Mouse (Mus musculus): ENCODE measurements at regions not wholly inside any gene's neighbourhood (a gene's known extent, or its start where the extent isn't known, plus 50 kb on each side); places are given as distances from the start of the nearest gene placed in this dataset.

GRCm38 (mm10) chr13:99041256-99041655 lies 56.9 kb upstream of the 1700024P04Rik start:
- TF ChIP-seq CTCF (IDR thresholded peaks at IDR 0.05) = no peak
- TF ChIP-seq EP300 (IDR thresholded peaks at IDR 0.05) = no peak

All from lung, postnatal 0 days (tissue).